Mouse (Mus musculus) skeletal muscle tissue, adult 2 months (tissue): ENCODE data around the gene Nemp1.

Experiments
- DNase-seq: peaks from one replicate; pipeline ENCODE4 v3.0.0-alpha.2; 2012; ENCODE audit warnings: low read depth, low spot score

Nemp1 gene

DNA sequence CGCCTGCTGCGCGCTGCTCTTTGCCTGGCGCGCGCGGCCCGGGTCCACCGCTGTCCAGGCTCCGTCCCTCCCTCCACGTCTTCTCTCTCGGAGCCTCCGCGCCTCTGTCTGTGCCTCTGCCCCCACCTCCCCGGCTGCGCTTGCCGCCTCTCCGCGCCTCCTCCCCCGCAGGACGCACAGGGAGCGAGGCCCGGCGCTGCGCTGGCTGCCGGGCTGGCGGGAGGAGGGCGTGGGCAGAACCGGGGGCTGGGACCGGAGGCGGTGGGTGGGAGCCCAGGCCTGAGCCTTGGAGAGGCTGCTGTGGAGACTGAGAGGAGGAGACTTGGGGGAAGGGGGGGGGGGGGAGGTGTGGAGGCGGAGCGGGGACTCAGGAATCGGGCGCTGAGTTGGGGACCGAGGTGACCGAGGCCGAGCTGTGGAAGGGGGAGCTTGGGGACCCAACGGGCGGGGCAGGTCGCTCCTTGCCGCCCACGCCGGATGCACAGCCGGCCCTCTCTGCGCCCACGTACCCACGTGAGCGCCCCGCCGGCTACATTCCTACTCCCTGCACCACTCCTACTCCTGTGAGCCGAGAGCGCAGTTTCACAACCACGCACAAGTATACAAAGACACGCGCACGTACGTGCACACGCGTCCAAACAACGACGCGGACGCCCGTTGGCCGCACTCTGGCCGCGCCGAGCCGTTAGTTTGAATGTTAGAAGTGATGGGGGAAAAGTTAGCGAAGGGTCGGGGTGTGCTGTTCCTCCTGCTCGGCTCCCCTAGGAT lies at the start of gene Nemp1:
Gene Nemp1, plus strand, starts transcription at position 401 of the 768 bp plus-strand sequence.
- DNase-seq: peak; percentile 91

DNA sequence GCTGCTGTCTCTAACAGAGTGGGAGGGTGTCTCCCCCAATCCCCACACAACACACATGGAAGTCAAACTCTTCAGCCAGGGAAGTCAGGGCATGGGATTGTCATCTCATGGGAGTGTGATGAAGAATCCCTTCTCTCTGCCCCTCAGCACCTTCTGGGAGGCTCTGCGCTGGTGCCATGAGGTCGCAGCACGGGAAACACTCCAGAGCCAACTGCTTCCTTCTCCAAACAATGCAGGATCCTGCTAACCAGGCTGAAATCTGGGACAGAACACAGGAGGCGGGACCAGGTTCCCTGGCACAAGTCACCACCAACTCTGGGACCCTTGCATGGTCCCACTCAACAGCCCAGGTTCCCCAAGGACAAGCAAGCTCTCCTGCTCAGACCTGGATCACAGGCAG lies 49.4 kb upstream of the Nemp1 start:
- DNase-seq: no peak

DNA sequence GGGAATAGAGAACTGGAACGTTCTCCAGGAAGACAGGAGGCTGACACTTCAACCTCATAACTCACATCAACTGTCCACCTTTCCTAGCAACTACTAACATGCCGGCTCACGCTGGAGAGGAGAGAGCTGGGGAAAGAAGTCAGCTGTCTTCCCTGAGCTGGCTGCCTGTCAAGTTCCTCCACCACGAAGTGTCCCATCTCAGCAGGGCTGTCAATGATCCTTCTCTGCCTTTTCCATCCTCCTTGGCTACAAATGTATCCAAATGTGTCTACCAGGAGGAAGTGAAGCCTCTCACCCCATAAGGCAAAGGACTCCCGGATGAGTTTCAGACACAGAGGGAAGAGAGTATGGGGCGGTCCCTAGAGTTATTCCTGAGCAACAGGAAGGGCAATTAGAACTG lies 48.5 kb upstream of the Nemp1 start:
- DNase-seq: no peak

DNA sequence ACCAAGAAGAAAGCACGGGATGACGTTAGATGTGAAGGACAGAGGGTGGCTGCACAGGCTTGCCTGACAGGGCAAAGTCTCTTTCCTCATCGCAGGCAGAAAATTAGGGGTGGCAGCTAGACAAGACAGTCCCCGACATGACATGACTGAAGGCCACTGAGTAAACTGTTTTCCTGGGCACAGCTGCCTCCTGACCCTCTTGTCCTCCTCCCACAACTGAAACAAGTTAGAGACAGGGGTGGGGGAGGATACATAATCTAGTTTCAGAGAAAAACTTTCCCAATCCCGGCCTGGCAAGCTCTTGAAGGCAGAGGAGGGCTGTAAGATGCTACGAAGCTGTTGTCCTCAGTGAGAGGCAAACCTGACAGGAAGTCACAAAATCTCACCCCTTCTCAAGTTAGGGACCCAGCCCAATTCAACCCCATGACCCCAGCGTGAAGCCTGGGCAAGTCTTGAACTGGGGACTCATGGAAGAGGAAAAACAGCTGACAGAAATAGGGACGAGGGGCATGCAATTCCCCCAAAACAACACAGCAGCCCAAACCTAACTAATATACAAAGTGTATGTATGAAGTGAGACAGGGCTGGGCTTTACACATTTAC lies 47.5 kb upstream of the Nemp1 start:
- DNase-seq: no peak

DNA sequence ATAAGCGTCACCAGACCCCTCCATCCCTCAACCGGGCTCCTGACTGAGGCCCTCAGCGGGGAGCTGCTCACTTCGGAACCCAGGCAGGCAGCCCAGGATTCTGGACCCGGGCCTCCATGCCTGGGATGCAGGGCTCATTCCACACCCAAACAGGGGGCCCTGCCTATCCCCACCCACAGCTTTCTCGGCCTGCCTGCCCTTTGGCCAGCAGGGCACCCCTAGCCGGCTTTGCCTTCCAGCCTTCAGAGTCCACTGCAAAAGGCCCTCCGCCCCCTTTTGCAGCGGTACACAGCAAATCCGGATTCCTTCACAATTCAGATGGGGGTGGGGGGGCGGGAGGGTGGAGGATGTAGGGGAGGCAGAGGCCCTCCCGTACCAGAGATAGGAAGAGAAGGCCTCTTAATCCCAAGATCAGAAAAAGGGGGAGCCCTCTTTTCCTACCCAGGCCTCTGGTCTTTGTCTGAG lies 46.7 kb upstream of the Nemp1 start:
- no peak for DNase-seq

DNA sequence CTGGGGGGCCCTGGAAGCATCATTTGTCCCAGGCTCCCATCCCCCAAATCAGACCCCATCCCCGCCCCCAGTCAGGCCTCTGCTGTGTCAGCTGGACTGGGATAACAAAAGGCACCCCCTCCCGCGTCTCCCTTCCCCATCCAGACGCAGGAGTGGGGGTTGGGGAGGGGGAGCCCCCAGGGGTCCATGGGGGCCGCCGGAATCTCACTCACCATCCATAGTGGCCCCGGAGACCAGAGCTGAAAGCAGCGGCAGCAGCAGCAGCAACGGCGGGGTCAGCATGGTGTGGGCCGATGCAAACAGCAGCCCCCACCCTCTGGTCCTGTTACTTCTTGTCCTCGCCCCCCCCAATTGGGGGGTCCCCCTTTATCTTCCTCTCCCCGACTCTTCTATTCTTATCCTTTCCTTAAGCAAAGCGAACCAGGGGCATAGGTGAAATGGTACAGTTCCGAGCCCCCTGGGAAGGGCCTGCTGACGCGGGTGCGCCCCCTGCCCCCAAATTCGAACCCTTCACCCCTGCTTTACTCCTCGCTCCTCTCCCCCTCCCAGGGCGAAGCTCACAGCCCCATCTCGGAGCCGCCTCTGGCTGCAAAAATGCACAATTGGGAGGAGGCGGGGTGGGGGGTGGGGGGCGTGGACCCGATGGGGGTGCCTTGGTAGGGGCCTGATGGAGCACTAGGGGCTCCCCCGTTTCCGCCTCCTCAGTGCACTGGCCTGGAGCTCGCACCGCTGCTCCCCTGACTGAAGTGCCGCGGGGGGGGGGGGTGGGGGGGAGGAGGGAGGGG lies 46.1 kb upstream of the Nemp1 start, which contains the start of gene Lrp1:
Gene Lrp1, minus strand, starts transcription at position 743 of the 785 bp plus-strand sequence.
- no peak for DNase-seq

DNA sequence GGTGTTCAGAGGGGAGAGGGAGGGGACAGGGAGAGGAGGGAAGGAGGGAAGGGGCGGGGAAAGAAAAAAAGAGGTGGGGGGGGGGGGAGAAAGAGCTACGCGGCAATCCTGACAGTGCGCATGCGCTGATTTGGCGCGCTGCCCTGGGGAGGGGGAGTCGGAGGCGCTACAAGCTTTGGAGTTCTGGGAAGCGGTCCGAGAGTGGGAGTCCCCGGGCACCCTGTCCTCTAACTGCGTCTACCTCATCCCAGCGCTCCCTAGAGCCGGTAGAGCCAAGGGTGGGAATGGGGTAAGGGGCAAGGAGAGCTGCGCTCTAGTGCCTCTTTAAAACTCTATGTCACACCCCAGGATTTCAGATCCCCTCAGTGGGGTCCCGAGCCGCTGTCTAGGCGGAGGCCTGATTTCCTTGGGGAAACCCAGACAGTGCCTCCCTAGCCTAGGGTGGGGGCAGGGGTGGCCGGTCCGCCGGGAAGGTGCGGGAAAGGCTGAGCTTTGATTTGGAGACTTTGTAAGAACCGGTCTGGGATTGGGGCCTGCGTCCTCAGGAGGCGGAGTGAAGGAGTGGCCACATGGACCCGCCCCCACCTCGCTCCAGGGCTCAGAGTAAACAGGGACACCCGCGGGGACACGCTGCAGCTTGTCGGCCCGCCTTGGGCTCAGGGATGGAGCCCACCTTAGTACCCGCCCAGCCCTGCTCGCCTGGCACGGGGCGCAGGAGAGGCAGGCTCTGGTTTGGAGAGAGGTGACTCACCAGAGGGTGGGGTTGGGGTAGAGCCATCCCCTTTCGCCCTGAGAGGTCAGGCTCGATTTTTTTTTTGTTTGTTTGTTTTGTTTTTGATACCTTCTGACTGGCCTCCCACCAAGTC lies 45.3 kb upstream of the Nemp1 start:
- peak; percentile 96 for DNase-seq

DNA sequence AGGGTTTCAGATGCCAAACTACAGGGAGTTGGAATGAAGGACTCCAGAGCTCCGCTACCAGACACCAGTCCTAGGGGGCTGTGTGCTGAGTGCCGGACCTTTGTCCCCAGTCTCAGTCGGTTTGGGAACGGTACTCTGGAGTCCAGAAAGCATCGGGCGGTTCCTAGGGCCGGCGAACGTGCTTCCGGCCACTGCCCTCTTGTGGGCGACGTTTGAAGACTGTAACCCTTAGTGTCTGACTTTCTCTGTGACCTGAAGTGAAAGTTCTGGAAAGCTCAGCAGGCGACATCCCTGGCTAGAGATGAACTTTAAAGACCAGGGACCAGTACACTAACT lies 44.7 kb upstream of the Nemp1 start:
- peak; percentile 76 for DNase-seq

DNA sequence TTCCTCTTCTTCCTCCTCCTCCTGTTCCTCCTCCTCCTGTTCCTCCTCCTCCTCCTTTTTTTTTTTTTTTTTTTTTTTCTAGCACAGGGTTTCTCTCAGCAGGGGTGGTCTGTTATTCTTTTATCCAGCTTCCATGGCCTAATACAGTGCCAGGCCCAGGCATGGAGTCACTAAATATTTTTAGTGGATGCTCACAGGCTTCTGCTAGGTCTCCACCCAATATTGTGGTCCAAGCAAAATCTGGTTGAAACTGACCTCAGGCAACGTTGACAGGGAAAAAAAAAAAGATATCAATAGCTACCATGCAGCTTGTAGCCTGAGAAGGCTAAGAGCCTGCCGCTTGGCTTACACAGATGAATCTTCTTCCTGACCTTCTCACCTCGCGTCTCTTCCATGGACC lies 44.0 kb upstream of the Nemp1 start:
- peak; percentile 69 for DNase-seq

DNA sequence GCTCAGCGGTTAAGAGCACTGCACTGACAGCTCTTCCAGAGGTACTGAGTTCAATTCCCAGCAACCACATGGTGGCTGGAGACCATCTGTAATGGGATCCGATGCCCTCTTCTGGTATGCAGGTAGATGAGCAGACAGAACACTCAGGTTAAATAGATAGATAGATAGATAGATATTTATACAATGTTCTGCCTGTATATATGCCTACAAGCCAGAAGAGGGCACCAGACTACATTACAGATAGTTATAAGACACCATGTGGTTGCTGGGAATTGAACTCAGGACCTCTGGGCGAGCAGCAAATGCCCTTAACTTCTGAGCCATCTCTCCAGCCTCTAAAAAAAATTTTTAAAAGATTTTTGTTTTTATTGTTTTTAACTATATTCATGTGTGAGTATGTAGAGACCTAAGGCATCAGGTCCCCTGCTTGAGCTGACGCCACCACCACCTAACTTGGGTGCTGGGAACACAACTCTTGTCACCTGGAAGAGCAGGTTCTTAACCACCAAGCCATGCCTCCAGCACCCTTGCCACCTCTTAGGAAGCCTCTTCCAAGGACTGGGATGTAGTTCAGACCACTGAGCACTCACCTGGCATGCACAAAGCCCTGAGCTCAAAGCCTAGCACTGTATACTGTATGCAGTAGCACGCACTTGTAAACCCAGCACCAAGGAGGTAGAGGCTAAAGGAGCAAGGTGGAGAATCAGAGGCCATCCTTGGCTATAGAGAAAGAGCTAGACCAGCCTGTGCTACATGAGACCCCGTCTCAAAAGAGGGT lies 43.1 kb upstream of the Nemp1 start:
- DNase-seq: no peak

DNA sequence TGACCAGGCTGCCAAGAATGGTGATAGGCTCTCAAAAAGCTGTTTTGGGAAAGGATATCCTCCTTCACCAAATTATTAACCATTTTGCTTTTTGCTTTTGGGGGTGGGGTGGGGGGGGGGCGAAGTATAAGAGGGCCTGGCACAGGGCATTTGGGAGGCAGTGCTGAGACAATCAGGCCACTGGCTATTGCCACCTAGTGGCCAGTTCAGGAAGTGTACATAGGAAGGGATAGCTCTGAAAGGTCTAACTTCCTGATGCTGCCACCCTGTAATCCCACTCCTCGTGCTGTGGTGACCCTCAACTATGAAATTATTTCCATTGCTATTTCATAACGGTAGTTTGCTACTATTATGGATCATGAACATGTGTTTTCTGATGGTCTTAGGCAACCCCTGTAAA lies 40.3 kb upstream of the Nemp1 start:
- DNase-seq: no peak

DNA sequence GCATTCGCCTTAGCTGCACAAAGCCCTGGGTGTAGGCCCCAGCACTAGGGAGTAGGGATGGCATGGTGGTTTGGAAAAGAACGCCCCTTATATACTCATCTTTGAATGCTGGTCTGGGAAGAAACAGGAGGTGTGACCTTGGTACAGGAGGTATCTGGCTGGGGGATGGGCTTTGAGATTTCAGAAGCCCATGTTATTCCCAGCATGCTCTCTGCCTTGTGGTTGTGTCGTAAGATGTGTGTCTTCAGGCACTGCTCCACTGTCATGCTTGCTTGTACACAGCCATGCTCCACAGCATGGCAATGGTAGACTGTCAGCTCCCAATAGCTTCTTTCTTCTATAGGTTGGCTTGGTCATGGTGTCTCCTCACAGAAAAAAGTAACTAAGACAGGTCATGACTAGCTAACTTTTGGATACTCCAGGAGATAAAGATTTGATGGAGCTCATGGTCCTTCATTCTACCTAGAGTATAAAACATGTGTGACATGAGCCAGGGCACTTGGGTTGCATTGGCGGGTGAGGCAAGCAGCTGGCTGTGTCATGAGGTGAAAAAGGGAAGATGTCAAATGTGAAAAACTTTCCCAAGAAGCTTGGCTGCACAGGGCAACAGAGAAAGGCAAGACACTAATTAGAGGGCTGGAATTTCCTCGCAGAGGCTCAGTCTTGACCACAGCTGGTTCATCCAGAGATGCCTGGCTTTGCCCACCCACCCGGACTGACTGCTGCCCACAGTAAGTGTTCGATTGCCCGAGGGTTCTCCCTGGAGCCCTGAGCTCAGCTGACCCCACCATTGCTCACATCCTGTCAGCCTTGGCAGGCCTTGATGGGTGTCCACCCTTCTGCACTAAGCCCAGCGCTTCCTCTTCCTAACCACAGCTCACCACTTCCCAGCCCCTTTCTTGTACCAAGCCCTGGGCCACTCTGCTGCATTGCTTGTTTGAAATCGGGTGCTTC lies 35.2 kb upstream of the Nemp1 start:
- peak; percentile 60 for DNase-seq

DNA sequence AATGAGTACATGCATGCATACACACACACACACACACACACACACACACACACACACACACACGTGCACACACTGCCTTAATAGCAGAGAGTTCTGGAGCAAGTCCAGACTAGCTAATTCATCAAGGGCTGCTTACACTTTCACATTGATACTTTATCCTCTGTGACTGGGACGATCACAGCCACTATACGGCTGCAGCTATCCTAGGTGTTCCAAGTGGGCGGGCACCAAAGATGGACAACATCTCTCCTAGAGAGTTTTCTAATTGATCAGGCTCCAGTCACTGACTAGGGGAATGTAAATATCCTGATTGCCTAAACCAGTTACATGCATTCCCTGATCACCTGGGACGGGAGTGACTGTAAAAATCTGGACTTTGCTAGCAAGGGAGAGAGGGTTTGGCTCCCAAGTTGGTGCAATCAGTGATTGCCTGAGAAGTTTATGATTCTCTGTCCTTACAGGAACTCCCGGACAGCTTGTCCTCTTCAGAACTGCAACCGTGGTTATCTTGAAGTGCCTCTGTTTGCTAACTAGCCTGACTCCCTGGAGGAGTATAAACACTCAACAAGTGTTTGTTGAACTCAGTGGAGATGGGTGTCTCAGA lies 33.9 kb upstream of the Nemp1 start:
- DNase-seq: no peak

DNA sequence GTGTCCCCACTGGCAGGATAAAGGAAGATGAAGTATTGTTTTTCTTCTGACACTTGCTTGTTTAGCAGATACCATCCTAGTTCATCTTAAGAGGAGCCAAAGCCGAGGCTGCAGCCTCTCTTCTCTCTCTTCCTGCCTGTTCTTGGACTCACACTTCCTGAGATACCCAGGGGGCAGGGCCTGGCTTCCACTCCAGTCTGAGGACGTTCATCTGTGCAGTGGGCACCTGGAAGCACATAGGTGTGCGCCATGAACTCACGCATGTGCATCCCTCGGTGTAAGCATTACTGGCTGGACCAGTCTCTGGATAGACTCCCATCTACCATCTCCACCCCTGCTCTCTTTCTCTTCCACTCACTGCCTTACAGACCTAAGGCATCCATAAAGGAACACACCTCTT lies 26.3 kb upstream of the Nemp1 start:
- no peak for DNase-seq

DNA sequence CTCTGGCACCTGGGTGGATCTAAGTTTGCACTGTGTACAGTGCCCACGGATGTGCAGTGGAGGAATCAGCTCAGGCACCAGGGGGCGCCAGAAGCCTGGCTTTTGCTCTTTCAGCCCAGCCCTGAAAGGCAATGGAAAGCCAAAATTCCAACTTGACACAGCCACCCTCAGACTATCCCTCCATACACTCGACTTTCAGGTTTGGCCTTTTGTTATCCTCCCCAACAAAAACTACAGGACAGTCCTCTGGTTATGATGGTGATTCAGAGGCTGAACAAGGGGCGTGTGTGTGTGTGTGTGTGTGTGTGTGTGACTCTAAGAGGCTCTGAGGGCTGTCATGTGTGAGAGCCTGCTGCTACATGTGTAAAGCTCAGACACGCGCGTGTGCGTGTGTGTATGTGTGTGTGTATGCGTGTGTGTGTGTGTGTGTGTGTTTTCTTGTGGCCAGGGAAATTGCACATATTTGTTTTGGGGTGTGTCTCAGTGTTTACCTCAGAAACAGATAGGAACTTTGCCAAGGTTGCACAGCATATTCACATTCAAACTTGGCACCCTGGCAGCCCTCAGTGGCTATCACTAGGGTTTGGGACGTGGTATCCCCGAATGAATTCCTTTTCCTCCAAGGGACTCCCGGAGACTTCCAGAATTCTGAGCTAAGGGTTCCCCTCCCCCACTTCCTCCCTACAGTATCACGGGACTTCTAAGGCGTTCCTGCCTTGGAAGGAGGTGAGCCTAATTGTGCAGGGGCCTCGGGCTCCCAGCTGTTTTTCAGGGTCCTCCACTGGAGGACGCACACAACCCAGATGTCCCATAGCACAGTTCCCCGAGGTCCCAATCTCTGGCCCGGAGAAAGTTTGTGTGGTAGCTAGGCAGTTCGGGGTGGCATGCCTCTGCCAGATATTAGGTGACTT lies 24.6 kb upstream of the Nemp1 start:
- DNase-seq: peak; percentile 76

DNA sequence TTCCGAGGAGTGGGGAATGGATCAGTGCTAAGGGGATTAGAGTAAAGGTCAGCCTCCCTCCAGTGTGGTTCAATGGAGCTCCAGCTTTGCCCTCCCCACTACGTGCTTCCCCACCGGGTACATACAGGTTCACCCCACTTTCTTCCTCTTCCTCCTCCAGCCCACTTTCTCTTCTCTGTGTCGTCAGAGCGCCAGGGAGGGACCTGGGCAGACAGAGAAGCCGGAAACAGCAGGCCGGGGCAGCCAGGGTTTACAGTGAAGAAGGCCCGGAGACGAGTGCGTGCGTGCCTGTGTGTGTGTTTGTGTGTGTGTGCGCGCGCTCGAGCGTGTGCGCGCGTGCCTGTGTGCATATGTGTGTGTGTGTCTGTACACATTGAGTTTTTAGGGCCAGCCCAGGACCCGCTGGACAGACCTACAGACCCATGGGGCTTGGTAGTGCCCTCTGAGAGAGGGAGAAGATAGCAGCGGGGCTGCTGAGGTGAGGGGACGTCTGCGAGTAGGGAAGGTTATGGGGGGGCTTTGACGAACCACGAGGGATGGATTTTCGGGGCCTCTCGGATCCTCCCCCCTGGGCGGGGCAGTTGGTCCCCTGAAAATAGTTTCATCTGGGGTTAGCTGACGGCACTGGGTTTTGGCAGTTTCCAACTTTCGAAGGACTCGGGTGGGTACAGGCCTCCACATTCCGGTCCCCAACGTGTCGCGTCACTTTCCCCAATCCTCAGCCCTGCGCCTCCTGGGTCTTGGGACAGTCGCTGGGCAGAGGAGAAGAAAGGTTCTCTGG lies 23.7 kb upstream of the Nemp1 start, which contains the start of gene Stat6:
Gene Stat6, plus strand, starts transcription at position 215 of the 781 bp plus-strand sequence.
- DNase-seq: peak; percentile 80

DNA sequence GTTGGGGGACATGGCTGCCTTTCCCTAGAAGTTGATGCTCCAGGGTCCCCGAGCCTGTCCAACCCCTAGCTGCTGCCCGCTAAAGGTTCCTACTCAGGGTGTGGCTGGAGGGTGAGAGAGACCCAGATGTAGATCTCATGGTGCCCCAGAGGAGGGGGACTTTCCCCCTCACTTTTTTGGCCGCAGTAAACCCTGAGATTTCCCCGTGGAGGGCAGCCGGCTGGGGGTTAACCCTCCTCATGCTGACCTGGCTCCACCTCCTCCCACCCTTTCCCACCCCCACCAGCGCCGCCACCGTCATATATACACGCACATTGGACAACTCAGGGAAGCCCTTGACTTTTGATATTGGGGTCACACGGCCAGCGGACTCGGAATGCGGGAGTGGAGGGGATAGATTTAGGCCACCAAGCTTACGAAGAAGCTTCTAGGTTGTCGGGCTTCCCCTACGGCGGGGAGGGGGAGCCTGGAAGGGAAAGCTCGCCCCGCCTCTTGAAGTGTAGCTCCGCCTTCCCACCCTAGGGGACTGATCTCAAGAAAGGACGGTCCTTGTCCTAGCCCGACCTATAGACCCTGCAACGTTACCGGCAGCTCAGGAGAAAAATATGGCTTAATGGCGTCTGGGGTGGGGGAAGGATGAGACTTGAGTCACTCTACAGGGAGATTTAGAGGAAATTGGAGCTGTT lies 23.0 kb upstream of the Nemp1 start:
- DNase-seq: peak; percentile 69
